Mouse (Mus musculus) heart, embryonic 13.5 days (tissue): ENCODE data around the gene Rpl12. TPM values are rescaled to one million over a fixed set of nuclear protein-coding genes. Genes with fewer than 3 reads are reported as not detected.
A peak's percentile ranks its signal among the peaks of the same experiment; 100 is the strongest.

Experiments
- ATAC-seq: fragments of 200-750 bp; cut with Nextera tagmentation; 2 replicates; pipeline ENCODE4 v1.8.0; 2017; ENCODE audit warnings: moderate TSS enrichment; ENCODE audit not compliant: insufficient number of reproducible peaks, low FRiP score, low TSS enrichment; ENCODE audit errors: extremely low read depth
- H3K27ac ChIP-seq: fragments of 300-500 bp; sonication (generic); replicated peaks from 2 replicates; pipeline ENCODE4 v1.5.1; 2015; ENCODE audit warnings: moderate library complexity, mild to moderate bottlenecking, inconsistent platforms
- H3K27me3 ChIP-seq: fragments of 300-500 bp; sonication (generic); replicated peaks from 2 replicates; pipeline ENCODE4 v1.6.1; 2015; ENCODE audit warnings: mild to moderate bottlenecking, inconsistent platforms
- H3K36me3 ChIP-seq: fragments of 300-500 bp; sonication (generic); 2 replicates; pipeline ENCODE4 v1.6.1; 2015; ENCODE audit warnings: mild to moderate bottlenecking, inconsistent platforms
- H3K4me1 ChIP-seq: fragments of 300-500 bp; sonication (generic); 2 replicates; pipeline ENCODE4 v1.6.1; 2015; ENCODE audit warnings: inconsistent platforms
- H3K4me2 ChIP-seq: fragments of 300-500 bp; sonication (generic); 2 replicates; pipeline ENCODE4 v1.6.1; 2015; ENCODE audit warnings: inconsistent platforms, mild to moderate bottlenecking, moderate library complexity
- H3K4me3 ChIP-seq: fragments of 300-500 bp; sonication (generic); 2 replicates; pipeline ENCODE4 v1.5.1; 2015; ENCODE audit warnings: moderate library complexity, mild to moderate bottlenecking, inconsistent platforms
- H3K9ac ChIP-seq: fragments of 300-500 bp; sonication (generic); 2 replicates; pipeline ENCODE4 v1.6.1; 2015; ENCODE audit warnings: inconsistent platforms, mild to moderate bottlenecking, moderate library complexity
- H3K9me3 ChIP-seq: fragments of 300-500 bp; sonication (generic); 2 replicates; pipeline ENCODE4 v1.6.1; 2016; ENCODE audit warnings: inconsistent platforms
- WGBS: fragments of 180-500 bp; shearing (Covaris S2); methylation state at CpG from one replicate; pipeline ENCODE4 v1.1.7; 2015; ENCODE audit warnings: mixed read lengths; 5-methylcytosine and 5-hydroxymethylcytosine counted together
- polyA plus RNA-seq: library from polyadenylated mRNA; unstranded; fragments of >200 nt; fragmentation: Nextera tagmentation; extraction: Ambion mirVana; gene quantifications from 2 replicates; pipeline ENCODE4 v1.2.1, GENCODE M21; 2015

The Rpl12 gene
- polyA plus RNA-seq, 1 experiment from 2014 or later: 108 TPM

DNA sequence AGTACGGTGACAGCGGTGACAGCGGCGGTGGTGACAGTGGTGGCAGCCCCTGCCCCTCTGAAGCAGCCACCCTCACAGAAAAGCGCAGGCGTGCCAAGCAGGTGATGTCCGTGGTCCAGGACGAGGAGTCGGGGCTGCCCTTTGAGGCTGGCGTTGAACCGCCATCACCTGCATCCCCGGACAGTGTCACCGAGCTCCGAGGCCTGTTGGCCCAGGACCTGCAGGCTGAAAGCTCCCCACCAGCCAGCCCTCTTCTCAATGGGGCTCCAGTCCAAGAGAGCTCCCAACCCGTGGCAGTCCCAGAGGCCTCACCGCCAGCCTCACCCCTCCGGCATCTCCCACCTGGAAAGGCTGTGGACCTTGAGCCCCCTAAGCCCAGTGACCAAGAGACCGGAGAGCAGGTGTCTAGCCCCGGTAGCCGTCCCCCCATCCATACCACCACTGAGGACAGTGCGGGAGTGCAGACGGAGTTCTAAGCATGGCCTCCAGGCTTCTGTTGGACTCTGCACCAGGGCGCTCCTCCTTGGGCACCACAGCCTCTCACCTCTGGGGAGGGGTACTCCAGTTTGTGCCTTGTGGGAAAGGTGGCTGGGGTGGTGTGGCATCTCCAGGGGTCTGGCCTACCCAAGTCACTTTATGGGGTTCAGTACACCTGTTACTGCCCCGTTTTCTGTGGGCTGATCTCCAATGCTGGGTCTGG lies 37.7 kb upstream of the Rpl12 start:
- no peak overlapping the region for H3K27ac ChIP-seq
- peaks cover 84% of the 10 kb centered on the region for H3K36me3 ChIP-seq
- H3K27me3 ChIP-seq: no peaks in the 10 kb centered on the region
- 90% methylated on average over 24 of the region's 24 CpGs for WGBS
- ATAC-seq: no peak
- 0 out of 2 replicates have a peak, but pooled peaks cover 4% of the 10 kb centered on the region for H3K4me1 ChIP-seq
- no peak overlapping the region for H3K4me2 ChIP-seq
- no peak overlapping the region for H3K9ac ChIP-seq
- no peaks in the 10 kb centered on the region for H3K9me3 ChIP-seq
- no peak overlapping the region for H3K4me3 ChIP-seq

DNA sequence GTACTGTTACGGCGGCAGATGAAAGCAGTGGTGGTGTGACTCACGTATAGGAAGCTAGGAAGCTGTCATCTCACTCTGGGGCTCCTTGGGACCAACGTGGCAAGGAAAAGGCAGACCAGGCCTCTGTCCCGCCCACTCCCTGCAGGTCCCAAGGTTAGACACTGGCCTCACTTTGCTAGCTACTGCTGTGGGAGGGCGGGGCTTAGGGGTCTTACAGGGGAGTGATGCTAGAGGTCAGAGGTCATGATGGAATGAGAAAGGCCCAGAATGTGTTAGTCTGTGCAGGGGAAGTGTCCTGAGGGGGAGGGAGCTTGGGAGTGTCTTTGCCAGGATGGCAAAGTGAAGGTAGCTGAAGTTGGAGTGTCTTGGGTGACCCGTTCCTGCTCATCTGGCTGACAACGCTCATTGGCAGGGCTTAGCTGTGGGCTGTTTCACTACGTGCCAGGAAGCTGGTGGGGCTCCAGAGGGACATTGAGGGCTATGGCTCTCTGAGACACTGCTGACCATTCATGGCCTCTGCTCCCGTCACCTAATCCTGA lies 37.0 kb upstream of the Rpl12 start:
- 0 out of 2 replicates have a peak, but pooled peaks cover 4% of the 10 kb centered on the region for H3K4me1 ChIP-seq
- no peak for ATAC-seq
- H3K27me3 ChIP-seq: no peaks in the 10 kb centered on the region
- H3K4me2 ChIP-seq: no peak overlapping the region
- no peak overlapping the region for H3K4me3 ChIP-seq
- H3K9me3 ChIP-seq: no peaks in the 10 kb centered on the region
- WGBS: 72% methylated on average over 10 of the region's 10 CpGs
- no peak overlapping the region for H3K27ac ChIP-seq
- H3K9ac ChIP-seq: no peak overlapping the region
- peaks cover 82% of the 10 kb centered on the region for H3K36me3 ChIP-seq

- H3K4me2 ChIP-seq: no peak overlapping the region
- H3K27me3 ChIP-seq: no peaks in the 10 kb centered on the region
- WGBS: 82% methylated on average over 12 of the region's 12 CpGs
- H3K9ac ChIP-seq: no peak overlapping the region
- H3K4me3 ChIP-seq: no peak overlapping the region
- H3K27ac ChIP-seq: no peak overlapping the region
- H3K36me3 ChIP-seq: peaks cover 81% of the 10 kb centered on the region
- H3K4me1 ChIP-seq: 0 out of 2 replicates have a peak, but pooled peaks cover 4% of the 10 kb centered on the region
- ATAC-seq: no peak
- H3K9me3 ChIP-seq: no peaks in the 10 kb centered on the region
Observed at GRCm38 (mm10) chr2:32926330-32927075, 34.9 kb upstream of the Rpl12 start.

- Histone ChIP-seq H3K27me3 (no peaks in the 10 kb centered on the region), H3K4me2 (no peak overlapping the region), H3K4me1 (0 out of 2 replicates have a peak, but pooled peaks cover 4% of the 10 kb centered on the region), H3K36me3 (peaks cover 80% of the 10 kb centered on the region), H3K9ac (no peak overlapping the region), H3K9me3 (no peaks in the 10 kb centered on the region), H3K4me3 (no peak overlapping the region), H3K27ac (peak overlapping the region; percentile 13; the same call in 1 of the 2 replicates)
- no peak for ATAC-seq
- 70% methylated on average over 15 of the region's 15 CpGs for WGBS
Observed at GRCm38 (mm10) chr2:32927624-32928234, 33.6 kb upstream of the Rpl12 start.

GRCm38 (mm10) chr2:32928235-32928946 lies 33.0 kb upstream of the Rpl12 start:
- Histone ChIP-seq H3K9me3 (no peaks in the 10 kb centered on the region), H3K9ac (no peak overlapping the region), H3K36me3 (peaks cover 80% of the 10 kb centered on the region), H3K27me3 (no peaks in the 10 kb centered on the region), H3K4me2 (no peak overlapping the region), H3K4me3 (no peak overlapping the region), H3K4me1 (0 out of 2 replicates have a peak, but pooled peaks cover 4% of the 10 kb centered on the region), H3K27ac (peak overlapping the region; percentile 13; the same call in 1 of the 2 replicates)
- WGBS: 26% methylated on average over 10 of the region's 10 CpGs
- no peak; the same call in 1 of the 2 replicates for ATAC-seq

- no peak overlapping the region for H3K4me2 ChIP-seq
- H3K9ac ChIP-seq: no peak overlapping the region
- no peak overlapping the region for H3K27ac ChIP-seq
- no peaks in the 10 kb centered on the region for H3K27me3 ChIP-seq
- 85% methylated on average over 19 of the region's 19 CpGs for WGBS
- no peaks in the 10 kb centered on the region for H3K9me3 ChIP-seq
- H3K4me3 ChIP-seq: no peak overlapping the region
- H3K36me3 ChIP-seq: peaks cover 80% of the 10 kb centered on the region
- H3K4me1 ChIP-seq: 0 out of 2 replicates have a peak, but pooled peaks cover 4% of the 10 kb centered on the region
- no peak for ATAC-seq
Observed at GRCm38 (mm10) chr2:32928947-32929829, 32.2 kb upstream of the Rpl12 start.

- H3K4me2 ChIP-seq: no peak overlapping the region
- H3K4me3 ChIP-seq: no peak overlapping the region
- no peaks in the 10 kb centered on the region for H3K27me3 ChIP-seq
- peaks cover 78% of the 10 kb centered on the region for H3K36me3 ChIP-seq
- ATAC-seq: no peak
- H3K9ac ChIP-seq: no peak overlapping the region
- no peak overlapping the region for H3K27ac ChIP-seq
- 71% methylated on average over 7 of the region's 7 CpGs for WGBS
- 0 out of 2 replicates have a peak, but pooled peaks cover 4% of the 10 kb centered on the region for H3K4me1 ChIP-seq
- H3K9me3 ChIP-seq: no peaks in the 10 kb centered on the region
Observed at GRCm38 (mm10) chr2:32931730-32932129, 29.6 kb upstream of the Rpl12 start.

GRCm38 (mm10) chr2:32938741-32939140 lies 22.6 kb upstream of the Rpl12 start:
- Histone ChIP-seq H3K4me2 (no peak overlapping the region), H3K4me3 (no peak overlapping the region), H3K4me1 (no peaks in the 10 kb centered on the region), H3K27me3 (no peaks in the 10 kb centered on the region), H3K9ac (no peak overlapping the region), H3K27ac (no peak overlapping the region), H3K36me3 (peaks cover 89% of the 10 kb centered on the region), H3K9me3 (no peaks in the 10 kb centered on the region)
- 72% methylated on average over 5 of the region's 5 CpGs for WGBS
- ATAC-seq: no peak

GRCm38 (mm10) chr2:32939418-32939817 lies 21.9 kb upstream of the Rpl12 start:
- H3K27me3 ChIP-seq: no peaks in the 10 kb centered on the region
- no peak overlapping the region for H3K9ac ChIP-seq
- no peaks in the 10 kb centered on the region for H3K9me3 ChIP-seq
- no peak overlapping the region for H3K4me2 ChIP-seq
- no peaks in the 10 kb centered on the region for H3K4me1 ChIP-seq
- WGBS: 63% methylated on average over 5 of the region's 5 CpGs
- no peak overlapping the region for H3K27ac ChIP-seq
- H3K4me3 ChIP-seq: no peak overlapping the region
- no peak for ATAC-seq
- peaks cover 88% of the 10 kb centered on the region for H3K36me3 ChIP-seq

DNA sequence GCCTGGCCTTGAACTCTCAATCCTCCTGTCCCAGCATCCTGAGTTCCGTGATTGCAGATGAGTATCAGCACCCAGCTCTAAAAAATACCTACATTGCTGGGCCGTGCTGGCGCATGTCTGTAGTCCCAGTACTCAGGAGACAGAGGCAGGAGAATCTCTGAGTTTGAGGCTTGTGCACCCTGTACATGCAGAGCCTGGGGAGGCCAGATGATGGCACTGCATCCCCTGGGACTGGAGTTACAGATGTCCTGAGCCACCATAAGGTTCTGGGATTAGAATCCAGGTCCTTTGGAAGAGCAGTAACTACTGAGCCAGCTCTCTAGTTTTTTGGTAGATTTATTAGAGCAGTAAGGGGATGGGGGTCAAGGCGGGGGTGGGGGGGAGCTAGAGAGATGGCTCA lies 20.9 kb upstream of the Rpl12 start:
- 84% methylated on average over 4 of the region's 4 CpGs for WGBS
- no peak for ATAC-seq
- H3K36me3 ChIP-seq: peaks cover 89% of the 10 kb centered on the region

More for the DNA sequence above, 20.9 kb upstream of the Rpl12 start:
- H3K9me3 ChIP-seq: no peaks in the 10 kb centered on the region
- no peaks in the 10 kb centered on the region for H3K27me3 ChIP-seq
- no peaks in the 10 kb centered on the region for H3K4me1 ChIP-seq
- no peak overlapping the region for H3K27ac ChIP-seq
- H3K4me2 ChIP-seq: no peak overlapping the region
- H3K4me3 ChIP-seq: no peak overlapping the region
- H3K9ac ChIP-seq: no peak overlapping the region
